Mouse (Mus musculus) kidney, adult 2 months (tissue): ENCODE measurements at regions not wholly inside any gene's neighbourhood (a gene's known extent, or its start where the extent isn't known, plus 50 kb on each side); places are given as distances from the start of the nearest gene placed in this dataset.

Experiments used
- DNase-seq: peaks from one replicate; pipeline ENCODE4 v3.0.0; 2021
- H3K27ac ChIP-seq: fragments of 200-500 bp; 2 replicates; pipeline ENCODE4 v1.5.1; 2012; ENCODE audit warnings: low read depth, low read length, control low read depth, inconsistent platforms; ENCODE audit not compliant: insufficient read depth
- H3K27me3 ChIP-seq: fragments of 200-500 bp; replicated peaks from 2 replicates; pipeline ENCODE4 v1.6.1; 2012; ENCODE audit warnings: mild to moderate bottlenecking, moderate library complexity, low read length, inconsistent platforms; ENCODE audit not compliant: control insufficient read depth, insufficient read depth
- H3K36me3 ChIP-seq: fragments of 200-500 bp; 2 replicates; pipeline ENCODE4 v1.6.1; 2012; ENCODE audit warnings: mild to moderate bottlenecking, moderate library complexity, low read length, inconsistent platforms; ENCODE audit not compliant: control insufficient read depth, insufficient read depth
- H3K4me1 ChIP-seq: fragments of 200-500 bp; 2 replicates; pipeline ENCODE4 v1.6.1; 2011; ENCODE audit warnings: low read length; ENCODE audit not compliant: control insufficient read depth, insufficient read depth
- H3K4me3 ChIP-seq: fragments of 200-500 bp; 2 replicates; pipeline ENCODE4 v1.5.1; 2011; ENCODE audit warnings: mild to moderate bottlenecking, low read depth, low read length, control low read depth; ENCODE audit not compliant: insufficient read depth
- CTCF ChIP-seq: fragments of 200-500 bp; conservative IDR thresholded peaks from 2 replicates; pipeline ENCODE4 v1.5.1; 2011; ENCODE audit warnings: low read depth, mild to moderate bottlenecking, control low read depth, low read length, moderate library complexity, mixed read lengths; ENCODE audit not compliant: insufficient read depth, insufficient read length
- POLR2A ChIP-seq: fragments of 200-500 bp; IDR thresholded peaks from one replicate; pipeline ENCODE4 v1.6.1; 2011; ENCODE audit warnings: low read depth, low read length, control low read depth
- WGBS: fragments of 180-500 bp; shearing (Covaris S2); methylation state at CpG from one replicate; pipeline ENCODE4 v1.1.7; 2018; 5-methylcytosine and 5-hydroxymethylcytosine counted together

DNA sequence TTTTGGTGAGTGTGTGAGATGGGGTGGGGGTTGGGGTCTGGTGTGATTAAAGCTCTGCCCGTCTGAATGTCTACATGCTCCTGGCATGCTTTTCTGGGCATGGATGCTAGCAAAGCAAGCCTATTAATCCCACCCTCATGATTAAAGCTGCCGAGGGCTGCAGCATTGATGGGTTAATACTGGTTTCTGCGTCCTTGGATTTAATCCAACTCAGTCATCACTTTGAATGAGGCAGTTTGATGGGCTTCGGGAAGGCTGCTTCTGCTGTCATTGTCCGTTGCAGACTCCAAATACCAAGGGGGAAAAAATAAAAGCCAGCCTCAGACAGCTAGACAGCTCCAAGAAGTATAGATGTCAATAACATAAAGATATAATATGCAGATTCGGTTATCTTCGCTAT is 944.7 kb downstream of the Slc4a3 start:
- no peak overlapping the region for H3K27ac ChIP-seq
- H3K4me3 ChIP-seq = no peak overlapping the region
- H3K36me3 ChIP-seq = no peaks in the 10 kb centered on the region
- no peaks in the 10 kb centered on the region for H3K4me1 ChIP-seq
- no peaks in the 10 kb centered on the region for H3K27me3 ChIP-seq
- 52% methylated on average over 7 of the region's 7 CpGs for WGBS
- no peak for DNase-seq
- TF ChIP-seq POLR2A (no peak), CTCF (no peak)

DNA sequence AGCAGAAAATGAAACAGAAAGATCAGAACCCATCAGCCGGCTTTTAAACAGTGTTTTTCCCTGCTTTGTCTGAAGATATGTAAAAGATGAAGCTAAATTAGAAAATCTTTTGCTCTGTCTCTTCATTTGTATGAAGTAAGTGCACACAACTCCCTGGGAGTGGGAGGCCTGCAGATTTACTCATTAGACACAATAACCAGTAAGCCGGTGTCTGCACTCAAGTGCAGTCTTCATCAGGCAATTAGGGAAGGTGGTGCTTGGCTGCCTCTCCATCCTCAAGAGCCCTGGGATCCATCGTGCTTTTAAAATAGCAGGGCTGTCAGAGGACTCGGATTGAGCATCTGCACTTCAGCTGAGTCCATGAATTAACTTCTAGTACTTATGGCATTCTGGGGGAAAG is 945.1 kb downstream of the Slc4a3 start:
- H3K27ac ChIP-seq = no peak overlapping the region
- no peaks in the 10 kb centered on the region for H3K36me3 ChIP-seq
- 60% methylated on average over 4 of the region's 4 CpGs for WGBS
- no peaks in the 10 kb centered on the region for H3K4me1 ChIP-seq
- no peak for DNase-seq
- no peak overlapping the region for H3K4me3 ChIP-seq
- H3K27me3 ChIP-seq = no peaks in the 10 kb centered on the region
- TF ChIP-seq POLR2A (no peak), CTCF (no peak)

DNA sequence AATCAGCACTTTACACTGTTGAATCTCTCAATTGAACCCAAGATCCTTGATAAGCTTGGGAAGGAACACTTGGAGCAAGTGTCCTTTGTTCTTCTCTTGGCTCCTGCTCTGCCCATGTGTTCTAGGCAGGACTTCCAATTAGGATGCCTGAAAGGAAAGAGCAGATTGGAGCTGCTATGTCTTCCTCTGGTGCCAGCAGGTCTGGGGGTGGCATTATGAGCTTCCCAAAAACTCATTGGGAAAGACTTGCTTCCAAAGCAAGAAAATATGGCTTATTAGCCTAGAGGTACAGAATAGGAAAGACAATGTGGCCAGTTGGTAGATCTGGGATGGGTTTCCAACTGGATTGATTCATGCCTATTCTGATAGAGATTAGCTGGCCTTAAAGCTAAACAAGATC is 959.1 kb downstream of the Slc4a3 start:
- no peak for DNase-seq
- no peaks in the 10 kb centered on the region for H3K27me3 ChIP-seq
- no peaks in the 10 kb centered on the region for H3K4me1 ChIP-seq
- no peaks in the 10 kb centered on the region for H3K36me3 ChIP-seq
- no peak overlapping the region for H3K27ac ChIP-seq
- no peak for TF ChIP-seq CTCF
- TF ChIP-seq POLR2A = no peak
- H3K4me3 ChIP-seq = no peak overlapping the region

DNA sequence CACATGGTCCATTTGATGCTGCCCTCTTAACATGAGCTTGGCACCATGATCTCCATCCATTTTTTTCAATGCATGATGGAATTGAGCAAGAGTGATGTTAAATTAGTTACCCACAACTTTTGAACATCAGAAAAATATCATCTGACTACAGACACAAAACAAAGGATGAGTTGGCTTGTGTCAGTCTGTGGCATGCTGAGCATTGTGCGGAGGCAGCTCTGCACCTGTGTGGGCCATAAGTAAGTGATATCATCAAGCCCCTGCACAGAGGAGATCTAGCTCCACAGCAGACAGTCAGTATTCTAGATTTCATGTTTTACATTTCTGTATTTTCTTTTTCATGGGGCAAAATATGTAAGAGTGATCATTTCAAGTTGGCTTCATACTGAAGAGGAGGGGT is 962.8 kb downstream of the Slc4a3 start:
- TF ChIP-seq CTCF (no peak), POLR2A (no peak)
- 98% methylated on average over 1 of the region's 1 CpGs for WGBS
- Histone ChIP-seq H3K27me3 (no peaks in the 10 kb centered on the region), H3K4me1 (no peaks in the 10 kb centered on the region), H3K4me3 (no peak overlapping the region), H3K27ac (no peak overlapping the region), H3K36me3 (no peaks in the 10 kb centered on the region)
- DNase-seq = no peak

DNA sequence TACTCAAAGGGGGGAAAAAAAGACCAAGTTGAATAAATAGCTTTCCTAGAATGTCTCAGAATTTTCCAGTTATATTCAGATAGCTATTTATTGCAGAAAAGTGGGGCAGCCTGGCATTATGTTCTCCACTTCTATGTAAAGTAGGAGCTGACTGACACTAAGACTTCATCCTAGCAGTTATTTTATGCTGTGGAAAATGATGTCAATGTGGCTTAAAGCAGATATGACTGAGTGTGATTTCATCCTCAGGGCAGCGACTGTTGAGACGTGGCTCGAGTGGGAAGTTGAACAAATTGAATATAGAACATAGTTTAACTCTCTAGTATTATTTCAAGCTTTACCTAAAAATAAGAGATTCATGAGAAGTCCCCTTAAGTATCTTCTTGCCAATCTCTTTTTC is 963.4 kb downstream of the Slc4a3 start:
- no peak overlapping the region for H3K27ac ChIP-seq
- no peaks in the 10 kb centered on the region for H3K4me1 ChIP-seq
- no peak overlapping the region for H3K4me3 ChIP-seq
- no peaks in the 10 kb centered on the region for H3K27me3 ChIP-seq
- H3K36me3 ChIP-seq = no peaks in the 10 kb centered on the region
- 96% methylated on average over 3 of the region's 3 CpGs for WGBS
- DNase-seq = no peak
- TF ChIP-seq POLR2A (no peak), CTCF (no peak)

DNA sequence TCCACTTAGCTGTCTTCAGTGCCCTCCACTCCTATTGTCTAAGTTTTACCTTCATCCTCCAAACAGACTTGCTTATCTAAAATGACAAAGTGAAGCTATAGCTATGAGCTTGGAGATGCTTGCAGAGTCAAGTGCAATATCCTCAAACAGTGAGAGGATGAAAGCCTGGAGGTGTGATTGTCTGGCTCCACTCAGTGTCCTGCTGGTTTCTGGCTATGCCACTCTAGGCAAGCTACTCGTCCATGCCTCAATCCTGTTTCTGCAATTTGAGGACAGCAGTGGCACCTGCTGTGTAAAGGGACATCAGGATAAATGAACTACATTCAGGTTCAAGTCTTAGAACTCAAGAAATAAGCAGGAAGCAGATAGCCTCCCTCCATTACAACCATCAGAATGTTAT is 966.1 kb downstream of the Slc4a3 start:
- WGBS = 65% methylated on average over 1 of the region's 1 CpGs
- Histone ChIP-seq H3K36me3 (no peaks in the 10 kb centered on the region), H3K4me3 (no peak overlapping the region), H3K27me3 (no peaks in the 10 kb centered on the region), H3K27ac (no peak overlapping the region), H3K4me1 (no peaks in the 10 kb centered on the region)
- TF ChIP-seq CTCF (no peak), POLR2A (no peak)
- DNase-seq = no peak

DNA sequence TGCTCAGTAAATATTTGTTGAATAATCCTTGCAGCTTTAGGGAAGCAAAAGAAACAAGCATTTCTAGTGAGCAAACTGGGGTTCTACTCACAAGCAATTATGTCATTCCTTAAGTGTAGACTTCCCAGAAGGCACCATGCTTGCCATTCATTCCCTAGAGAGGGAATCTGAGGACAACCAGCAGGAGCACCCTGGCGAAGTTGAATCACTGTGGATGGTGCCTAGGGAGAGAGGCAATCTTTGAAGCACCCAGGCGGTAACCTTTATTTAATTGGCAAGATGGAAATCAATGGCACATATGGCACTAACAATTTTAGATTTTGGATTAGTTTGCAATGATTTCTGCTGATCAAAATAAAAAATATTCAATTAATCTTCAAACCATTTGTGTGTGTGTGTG is 967.4 kb downstream of the Slc4a3 start:
- no peak for DNase-seq
- H3K4me1 ChIP-seq = no peaks in the 10 kb centered on the region
- H3K4me3 ChIP-seq = no peak overlapping the region
- H3K27me3 ChIP-seq = no peaks in the 10 kb centered on the region
- no peaks in the 10 kb centered on the region for H3K36me3 ChIP-seq
- no peak for TF ChIP-seq CTCF
- no peak for TF ChIP-seq POLR2A
- no peak overlapping the region for H3K27ac ChIP-seq
- 93% methylated on average over 2 of the region's 2 CpGs for WGBS

DNA sequence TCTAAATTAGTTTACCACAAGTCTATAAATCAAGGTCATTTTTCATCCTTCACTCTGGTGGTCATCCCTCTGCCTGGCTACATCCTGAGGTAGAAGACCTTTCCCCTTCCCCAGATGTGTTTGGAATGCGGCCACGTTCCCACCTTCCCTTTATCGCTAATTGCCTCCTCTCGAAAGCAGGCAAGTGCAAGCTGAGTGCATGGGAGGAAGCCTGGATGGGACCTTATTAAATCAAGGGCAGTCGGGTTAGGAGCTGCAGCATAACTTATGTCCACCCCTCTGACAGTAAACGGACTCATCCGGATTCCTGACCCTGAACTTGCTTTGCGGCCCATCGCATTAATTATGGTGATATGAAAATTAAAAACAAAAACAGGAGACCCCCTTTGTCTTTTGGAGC is 983.5 kb downstream of the Slc4a3 start:
- H3K27me3 ChIP-seq = no peaks in the 10 kb centered on the region
- peak; percentile 2 for DNase-seq
- H3K4me1 ChIP-seq = no peaks in the 10 kb centered on the region
- 16% methylated on average over 9 of the region's 9 CpGs for WGBS
- TF ChIP-seq POLR2A = no peak
- no peak for TF ChIP-seq CTCF
- no peak overlapping the region for H3K27ac ChIP-seq
- no peaks in the 10 kb centered on the region for H3K36me3 ChIP-seq
- H3K4me3 ChIP-seq = no peak overlapping the region
